Mouse (Mus musculus) forebrain, embryonic 11.5 days (tissue): ENCODE data around the gene Ephb3. TPM values are rescaled to one million over a fixed set of nuclear protein-coding genes. Genes with fewer than 3 reads are reported as not detected.

Experiments used
- ATAC-seq: fragments of 200-750 bp; cut with Nextera tagmentation; replicated peaks from 2 replicates; pipeline ENCODE4 v1.8.0; 2017; ENCODE audit warnings: moderate TSS enrichment; ENCODE audit not compliant: low FRiP score
- DNase-seq: peaks from one replicate; pipeline ENCODE4 v3.0.0-alpha.2; 2017; ENCODE audit warnings: low spot score
- H3K27ac ChIP-seq: fragments of 300-500 bp; sonication (generic); 2 replicates; pipeline ENCODE4 v1.5.1; 2014; ENCODE audit warnings: low read depth, low read length
- H3K27me3 ChIP-seq: fragments of 300-500 bp; sonication (generic); 2 replicates; pipeline ENCODE4 v1.6.1; 2014; ENCODE audit warnings: mild to moderate bottlenecking, low read length, mixed read lengths; ENCODE audit not compliant: control insufficient read depth, insufficient read depth
- H3K36me3 ChIP-seq: fragments of 300-500 bp; sonication (generic); 2 replicates; pipeline ENCODE4 v1.6.1; 2014; ENCODE audit warnings: mild to moderate bottlenecking, low read length, moderate library complexity, mixed read lengths; ENCODE audit not compliant: control insufficient read depth, insufficient read depth
- H3K4me1 ChIP-seq: fragments of 300-500 bp; sonication (generic); replicated peaks from 2 replicates; pipeline ENCODE4 v1.6.1; 2014; ENCODE audit warnings: low read length, mixed read lengths; ENCODE audit not compliant: control insufficient read depth, insufficient read depth
- H3K4me2 ChIP-seq: fragments of 300-500 bp; sonication (generic); 2 replicates; pipeline ENCODE4 v1.6.1; 2014; ENCODE audit warnings: low read depth, mild to moderate bottlenecking, low read length, moderate library complexity, mixed read lengths; ENCODE audit not compliant: severe bottlenecking
- H3K4me3 ChIP-seq: fragments of 300-500 bp; sonication (generic); 2 replicates; pipeline ENCODE4 v1.5.1; 2014; ENCODE audit warnings: low read depth, low read length
- H3K9ac ChIP-seq: fragments of 300-500 bp; sonication (generic); 2 replicates; pipeline ENCODE4 v1.6.1; 2014; ENCODE audit warnings: low read length
- H3K9me3 ChIP-seq: fragments of 300-500 bp; sonication (generic); 2 replicates; pipeline ENCODE4 v1.6.1; 2016; ENCODE audit warnings: low read length, mixed read lengths; ENCODE audit not compliant: control insufficient read depth
- WGBS: fragments of 180-500 bp; shearing (Covaris S2); extraction: QIAGEN DNeasy Blood & Tissue Kit; methylation state at CpG from one replicate; pipeline ENCODE4 v1.1.7; 2014; 5-methylcytosine and 5-hydroxymethylcytosine counted together
- polyA plus RNA-seq: library from polyadenylated mRNA; unstranded; fragments of >200 nt; fragmentation: Nextera tagmentation; extraction: Ambion mirVana; gene quantifications from 2 replicates; pipeline ENCODE4 v1.2.1, GENCODE M21; 2014

Ephb3 gene
- polyA plus RNA-seq, 1 experiment from 2014 or later, result 14.9 TPM

DNA sequence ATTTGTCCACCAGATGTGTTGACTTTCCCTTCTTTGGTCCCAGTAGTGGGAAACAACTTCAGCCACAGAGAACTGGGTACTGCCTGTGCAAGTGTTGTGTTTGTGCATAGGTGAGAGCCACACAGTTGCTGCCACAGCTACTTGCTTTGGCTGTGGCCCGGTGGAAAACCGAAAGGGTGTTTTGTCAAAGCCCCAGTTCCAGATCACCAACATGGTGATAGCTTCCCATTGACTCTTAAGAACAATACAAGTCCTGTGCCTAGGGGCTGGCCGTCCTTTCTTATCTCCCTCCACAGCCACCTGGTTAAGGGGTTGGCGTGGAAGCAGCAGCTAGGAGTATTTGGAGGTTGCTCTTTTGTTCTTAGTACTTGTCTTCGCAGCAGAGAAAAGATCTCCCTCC lies 5.6 kb downstream of the Ephb3 start:
- Histone ChIP-seq H3K9ac (peak overlapping the region; percentile 18), H3K36me3 (peaks cover 2% of the 10 kb centered on the region; the same call in 1 of the 2 replicates), H3K4me3 (peak overlapping the region; percentile 26), H3K27me3 (no peaks in the 10 kb centered on the region), H3K4me2 (peak overlapping the region; percentile 61), H3K4me1 (peaks cover 26% of the 10 kb centered on the region), H3K9me3 (no peaks in the 10 kb centered on the region), H3K27ac (peak overlapping the region; percentile 71)
- peak; percentile 22 for ATAC-seq
- no peak for DNase-seq
- WGBS, result 10% methylated on average over 5 of the region's 5 CpGs

DNA sequence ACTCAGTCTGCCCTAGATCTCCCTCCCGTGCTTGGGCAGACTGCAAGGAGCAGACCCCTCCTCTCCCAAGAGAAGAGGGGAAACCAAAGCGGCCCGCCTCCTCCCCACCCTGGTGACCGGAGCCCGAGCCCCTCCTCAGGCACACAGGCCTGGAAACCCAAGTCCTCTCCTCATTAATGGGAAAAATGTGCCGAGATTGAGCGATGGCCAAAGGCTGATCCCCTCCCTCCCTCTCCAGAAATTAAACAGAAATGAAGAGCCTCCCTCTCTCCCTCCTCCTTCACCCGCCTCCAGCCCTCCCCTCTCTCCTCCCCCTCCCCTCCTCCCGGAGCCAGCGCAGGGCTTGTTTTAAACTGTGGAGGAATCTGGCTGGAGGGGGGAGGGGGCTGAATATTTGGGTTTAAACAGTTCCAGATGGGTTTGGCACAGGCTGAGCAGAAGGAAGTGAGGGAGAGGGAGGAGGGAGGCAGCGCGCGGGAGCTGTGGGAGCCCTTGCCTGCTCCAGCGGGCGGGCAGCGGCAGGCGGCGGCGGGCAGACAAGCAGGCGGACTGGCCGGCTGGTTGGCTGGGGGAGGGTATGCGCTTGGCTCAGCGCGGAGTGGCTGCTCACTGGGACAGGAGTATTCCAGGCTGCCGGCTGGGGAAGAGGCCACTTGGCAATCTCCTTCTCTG lies 6.2 kb downstream of the Ephb3 start:
- Histone ChIP-seq H3K4me1 (peaks cover 30% of the 10 kb centered on the region), H3K36me3 (peaks cover 2% of the 10 kb centered on the region; the same call in 1 of the 2 replicates), H3K4me3 (peak overlapping the region; percentile 26), H3K9me3 (no peaks in the 10 kb centered on the region), H3K9ac (peak overlapping the region; percentile 18), H3K27me3 (no peaks in the 10 kb centered on the region), H3K27ac (peak overlapping the region; percentile 71), H3K4me2 (peak overlapping the region; percentile 61)
- peak; percentile 93 for DNase-seq
- peak; percentile 84 for ATAC-seq
- WGBS, result 1% methylated on average over 25 of the region's 25 CpGs

DNA sequence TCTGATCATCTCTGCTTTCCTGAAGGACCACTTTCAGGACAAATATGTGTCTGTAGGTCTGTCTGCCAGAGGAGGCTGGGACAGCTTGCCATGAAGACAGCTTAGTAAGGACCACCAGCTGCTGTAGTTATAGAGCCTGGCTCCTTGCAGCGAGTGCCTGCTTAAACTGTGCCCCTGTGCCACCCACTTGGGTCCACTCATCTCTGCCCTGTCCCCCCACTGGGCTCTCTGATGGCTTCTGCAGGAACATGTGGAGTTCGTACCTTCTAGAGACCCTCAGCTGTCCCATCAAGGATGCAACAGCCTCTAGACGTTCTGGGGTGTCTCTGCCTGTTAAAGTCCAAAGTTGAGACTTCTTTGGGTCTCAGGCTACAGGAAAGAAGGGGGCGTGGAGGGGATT lies 6.9 kb downstream of the Ephb3 start:
- WGBS, result 31% methylated on average over 4 of the region's 4 CpGs
- peak; percentile 11; the same call in 1 of the 2 replicates for ATAC-seq

DNA sequence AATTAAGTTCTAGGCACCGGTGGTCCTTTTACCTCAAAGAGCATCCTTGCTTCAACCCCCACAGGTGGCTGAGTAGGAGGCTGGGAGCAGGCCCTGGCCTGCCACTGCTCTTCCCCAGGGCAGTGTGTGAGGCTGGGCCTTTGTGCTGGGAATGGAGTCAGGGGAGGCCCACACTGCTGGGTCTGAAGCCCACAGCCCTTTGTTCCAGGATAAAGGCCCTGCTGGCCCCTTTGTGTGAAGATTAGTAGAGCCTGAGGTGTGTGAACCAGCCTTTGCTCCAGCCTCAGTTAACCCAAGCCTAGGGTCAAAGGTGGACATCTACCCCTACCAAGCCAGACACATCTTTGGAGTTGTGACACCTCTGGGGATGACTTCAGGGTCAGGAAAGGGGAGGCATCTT lies 7.8 kb downstream of the Ephb3 start:
- peaks cover 33% of the 10 kb centered on the region for H3K4me1 ChIP-seq
- 0 out of 2 replicates have a peak, but pooled peaks have one; percentile 25 for ATAC-seq
- H3K27me3 ChIP-seq, result no peaks in the 10 kb centered on the region
- peak; percentile 68 for DNase-seq
- H3K36me3 ChIP-seq, result peaks cover 2% of the 10 kb centered on the region; the same call in 1 of the 2 replicates
- 10% methylated on average over 1 of the region's 1 CpGs for WGBS
- no peak overlapping the region for H3K4me3 ChIP-seq
- no peaks in the 10 kb centered on the region for H3K9me3 ChIP-seq
- no peak overlapping the region for H3K4me2 ChIP-seq
- no peak overlapping the region for H3K27ac ChIP-seq
- H3K9ac ChIP-seq, result peak overlapping the region; percentile 46; the same call in 1 of the 2 replicates

More for the DNA sequence above, 6.9 kb downstream of the Ephb3 start:
- DNase-seq, result no peak
- Histone ChIP-seq H3K4me3 (peak overlapping the region; percentile 26), H3K9ac (peak overlapping the region; percentile 18), H3K27me3 (no peaks in the 10 kb centered on the region), H3K36me3 (peaks cover 2% of the 10 kb centered on the region; the same call in 1 of the 2 replicates), H3K4me1 (peaks cover 33% of the 10 kb centered on the region), H3K27ac (peak overlapping the region; percentile 71), H3K9me3 (no peaks in the 10 kb centered on the region), H3K4me2 (peak overlapping the region; percentile 61)

GRCm38 (mm10) chr16:21213939-21214338 lies 9.4 kb downstream of the Ephb3 start:
- no peak overlapping the region for H3K4me3 ChIP-seq
- DNase-seq (no peak), ATAC-seq (no peak)
- H3K36me3 ChIP-seq, result peaks cover 6% of the 10 kb centered on the region; the same call in 1 of the 2 replicates
- WGBS, result 96% methylated on average over 7 of the region's 7 CpGs
- no peak overlapping the region for H3K4me2 ChIP-seq
- H3K9me3 ChIP-seq, result no peaks in the 10 kb centered on the region
- no peak overlapping the region for H3K9ac ChIP-seq
- H3K27me3 ChIP-seq, result no peaks in the 10 kb centered on the region
- peaks cover 33% of the 10 kb centered on the region for H3K4me1 ChIP-seq
- H3K27ac ChIP-seq, result no peak overlapping the region

DNA sequence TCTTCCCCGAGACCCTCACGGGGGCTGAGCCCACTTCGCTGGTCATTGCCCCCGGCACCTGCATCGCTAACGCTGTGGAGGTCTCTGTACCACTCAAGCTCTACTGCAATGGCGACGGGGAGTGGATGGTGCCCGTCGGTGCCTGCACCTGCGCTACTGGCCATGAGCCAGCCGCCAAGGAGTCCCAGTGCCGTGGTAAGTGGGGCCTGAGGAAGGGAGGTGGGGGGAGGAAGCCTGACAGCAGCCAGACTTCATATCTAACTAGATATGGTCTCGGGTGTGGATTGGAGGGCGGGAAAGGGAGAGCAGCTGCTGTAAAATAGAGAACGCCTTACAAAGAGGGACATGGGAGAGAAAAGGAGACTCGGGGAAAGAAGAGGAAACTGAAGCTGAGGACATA lies 10.2 kb downstream of the Ephb3 start:
- DNase-seq (no peak), ATAC-seq (no peak)
- WGBS, result 89% methylated on average over 17 of the region's 17 CpGs
- H3K4me3 ChIP-seq, result no peak overlapping the region
- H3K9me3 ChIP-seq, result no peaks in the 10 kb centered on the region
- no peak overlapping the region for H3K27ac ChIP-seq
- no peak overlapping the region for H3K9ac ChIP-seq
- H3K36me3 ChIP-seq, result peaks cover 6% of the 10 kb centered on the region; the same call in 1 of the 2 replicates
- peaks cover 33% of the 10 kb centered on the region for H3K4me1 ChIP-seq
- H3K4me2 ChIP-seq, result no peak overlapping the region
- no peaks in the 10 kb centered on the region for H3K27me3 ChIP-seq

DNA sequence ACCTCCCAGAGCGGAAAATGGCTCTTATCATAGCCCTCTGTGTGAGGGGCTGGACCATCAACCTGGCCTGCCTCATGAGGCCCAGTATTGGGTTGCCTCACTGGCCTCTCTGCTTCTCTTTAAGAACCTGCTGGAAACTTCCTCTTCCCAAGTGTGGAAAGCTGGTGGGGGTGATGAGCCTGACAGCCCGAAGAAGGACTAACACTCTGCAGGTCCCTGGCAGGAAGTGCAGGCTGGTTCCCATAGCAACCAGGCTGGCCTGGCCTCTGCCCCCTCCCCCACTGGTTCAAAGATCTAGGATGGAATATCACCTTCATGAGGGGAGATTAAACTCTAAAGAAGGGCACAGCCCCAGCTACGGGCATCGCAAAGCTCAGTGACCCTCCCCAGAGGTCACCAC lies 11.5 kb downstream of the Ephb3 start:
- H3K4me3 ChIP-seq, result no peak overlapping the region
- no peak overlapping the region for H3K27ac ChIP-seq
- ATAC-seq (no peak), DNase-seq (no peak)
- no peak overlapping the region for H3K9ac ChIP-seq
- H3K36me3 ChIP-seq, result peaks cover 6% of the 10 kb centered on the region; the same call in 1 of the 2 replicates
- peaks cover 26% of the 10 kb centered on the region for H3K4me1 ChIP-seq
- no peaks in the 10 kb centered on the region for H3K9me3 ChIP-seq
- 22% methylated on average over 4 of the region's 4 CpGs for WGBS
- no peak overlapping the region for H3K4me2 ChIP-seq
- no peaks in the 10 kb centered on the region for H3K27me3 ChIP-seq

DNA sequence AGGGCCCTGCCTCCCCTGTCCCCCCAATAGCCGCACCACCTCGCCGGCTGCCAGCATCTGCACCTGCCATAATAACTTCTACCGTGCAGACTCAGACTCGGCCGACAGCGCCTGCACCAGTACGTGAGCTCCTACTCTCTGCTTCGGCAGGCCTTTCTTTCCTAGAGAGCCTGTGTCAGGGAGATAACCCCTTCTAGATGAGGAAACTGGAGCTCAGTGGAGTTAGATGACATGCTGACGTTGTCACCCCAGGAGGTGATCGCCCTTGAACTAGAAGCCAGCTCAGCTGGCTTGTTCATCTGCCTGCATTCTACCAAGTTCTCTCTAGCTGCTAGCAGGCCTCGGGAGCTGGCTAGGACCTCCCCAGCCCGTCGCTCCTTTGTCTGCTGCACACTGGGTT lies 12.7 kb downstream of the Ephb3 start:
- H3K4me3 ChIP-seq, result no peak overlapping the region
- H3K9ac ChIP-seq, result no peak overlapping the region
- no peak overlapping the region for H3K4me2 ChIP-seq
- H3K9me3 ChIP-seq, result no peaks in the 10 kb centered on the region
- no peak overlapping the region for H3K27ac ChIP-seq
- H3K4me1 ChIP-seq, result peaks cover 16% of the 10 kb centered on the region
- DNase-seq (no peak), ATAC-seq (no peak)
- no peaks in the 10 kb centered on the region for H3K27me3 ChIP-seq
- peaks cover 8% of the 10 kb centered on the region; the same call in 1 of the 2 replicates for H3K36me3 ChIP-seq
- 90% methylated on average over 14 of the region's 14 CpGs for WGBS

DNA sequence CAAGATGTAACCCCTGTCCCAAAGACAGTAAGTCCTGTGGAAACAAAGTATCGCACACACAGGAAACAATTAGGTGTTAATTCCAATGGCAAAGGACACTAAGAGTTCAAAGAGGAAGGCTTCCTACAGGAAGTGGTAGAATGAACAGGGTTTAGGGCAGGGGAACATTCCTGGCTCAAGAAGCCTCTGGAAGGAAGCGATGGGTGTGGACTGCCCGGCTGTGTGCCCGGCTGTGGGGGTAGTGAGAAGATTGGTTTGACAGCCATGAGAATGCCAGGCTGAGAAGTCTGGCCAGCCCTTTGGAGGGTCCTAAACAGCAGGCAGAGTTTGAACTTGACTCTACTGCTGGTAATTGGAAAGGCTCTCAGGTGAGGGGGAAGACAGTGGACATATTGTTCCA lies 15.1 kb downstream of the Ephb3 start:
- WGBS, result 91% methylated on average over 4 of the region's 4 CpGs

More for the DNA sequence above, 15.1 kb downstream of the Ephb3 start:
- Histone ChIP-seq H3K27ac (no peak overlapping the region), H3K4me2 (no peak overlapping the region), H3K4me3 (no peak overlapping the region), H3K9me3 (no peaks in the 10 kb centered on the region), H3K9ac (no peak overlapping the region), H3K4me1 (peaks cover 13% of the 10 kb centered on the region), H3K36me3 (peaks cover 6% of the 10 kb centered on the region; the same call in 1 of the 2 replicates), H3K27me3 (no peaks in the 10 kb centered on the region)
- DNase-seq (no peak), ATAC-seq (no peak)
